Mouse (Mus musculus): ENCODE results near the gene Lrpap1. TPM values are rescaled to one million over a fixed set of nuclear protein-coding genes. Genes with fewer than 3 reads are reported as not detected.

The Lrpap1 gene
- polyA plus RNA-seq, 1 experiment from 2014 or later = 92.4 TPM

- peak within 1 kb of the TSS; percentile 83 for H3K27ac ChIP-seq
- H3K4me2 ChIP-seq = peak within 1 kb of the TSS; percentile 88
- H3K9ac ChIP-seq = peak within 1 kb of the TSS; percentile 62
- no peaks in the 10 kb centered on the region for H3K9me3 ChIP-seq (replicated peaks)
- peak; percentile 75 for ATAC-seq (replicated peaks; ENCODE audit: insufficient number of reproducible peaks, insufficient read depth, low FRiP score, low read depth)
- peaks cover 18% of the 10 kb centered on the region; the same call in 1 of the 2 replicates for H3K27me3 ChIP-seq
- peak within 1 kb of the TSS; percentile 60 for H3K4me3 ChIP-seq
- H3K4me1 ChIP-seq (replicated peaks) = peaks cover 51% of the 10 kb centered on the region
- no peaks in the 10 kb centered on the region for H3K36me3 ChIP-seq
- WGBS = under 1% methylated on average over 56 of the region's 74 CpGs
Observed at GRCm38 (mm10) chr5:35056604-35057432, 48.7 kb downstream of the Lrpap1 start, which contains the start of gene Dok7. Gene Dok7, plus strand, starts transcription at chr5:35056766.

- Histone ChIP-seq H3K27me3 (peaks cover 18% of the 10 kb centered on the region; the same call in 1 of the 2 replicates), H3K9ac (no peak overlapping the region), H3K27ac (no peak overlapping the region), H3K4me1 (replicated peaks) (peaks cover 42% of the 10 kb centered on the region), H3K9me3 (replicated peaks) (no peaks in the 10 kb centered on the region), H3K4me3 (no peak overlapping the region), H3K4me2 (no peak overlapping the region), H3K36me3 (no peaks in the 10 kb centered on the region)
- 56% methylated on average over 12 of the region's 12 CpGs for WGBS
- ATAC-seq (replicated peaks; ENCODE audit: insufficient number of reproducible peaks, insufficient read depth, low FRiP score, low read depth) = no peak
Observed at GRCm38 (mm10) chr5:35055076-35055475, 50.5 kb downstream of the Lrpap1 start.

GRCm38 (mm10) chr5:35054628-35055027, 50.9 kb downstream of the Lrpap1 start:
- H3K4me1 ChIP-seq (replicated peaks) = peaks cover 38% of the 10 kb centered on the region
- no peak overlapping the region for H3K27ac ChIP-seq
- H3K9ac ChIP-seq = no peak overlapping the region
- no peak overlapping the region for H3K4me2 ChIP-seq
- no peaks in the 10 kb centered on the region for H3K36me3 ChIP-seq
- H3K9me3 ChIP-seq (replicated peaks) = no peaks in the 10 kb centered on the region
- 93% methylated on average over 3 of the region's 3 CpGs for WGBS
- no peak for ATAC-seq (replicated peaks; ENCODE audit: insufficient number of reproducible peaks, insufficient read depth, low FRiP score, low read depth)
- H3K27me3 ChIP-seq = peaks cover 18% of the 10 kb centered on the region; the same call in 1 of the 2 replicates
- no peak overlapping the region for H3K4me3 ChIP-seq

DNA sequence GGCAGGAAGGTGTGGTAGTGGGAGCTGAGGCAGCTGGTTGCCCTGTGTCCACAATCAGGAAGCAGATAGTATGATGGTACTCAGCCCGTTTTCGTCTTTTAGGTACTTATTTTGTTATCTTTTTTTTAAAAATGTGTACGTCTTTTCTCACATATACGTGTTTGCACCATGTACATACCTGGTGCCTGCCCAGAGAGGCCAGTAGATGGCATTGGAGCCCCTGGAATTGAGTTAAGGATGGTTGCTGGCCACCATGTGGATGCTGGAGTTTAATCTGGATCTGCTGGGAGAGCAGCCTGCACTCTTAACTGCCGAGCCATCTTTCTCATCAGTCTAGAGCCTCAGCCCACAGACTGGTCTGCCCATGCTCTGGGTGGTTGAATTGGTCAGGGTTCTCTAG, 55.0 kb downstream of the Lrpap1 start:
- no peak for ATAC-seq (replicated peaks; ENCODE audit: insufficient number of reproducible peaks, insufficient read depth, low FRiP score, low read depth)
- H3K9ac ChIP-seq = no peak overlapping the region
- no peaks in the 10 kb centered on the region for H3K36me3 ChIP-seq
- H3K9me3 ChIP-seq (replicated peaks) = no peaks in the 10 kb centered on the region
- no peak overlapping the region for H3K4me2 ChIP-seq
- H3K27ac ChIP-seq = no peak overlapping the region
- 67% methylated on average over 5 of the region's 5 CpGs for WGBS
- H3K4me1 ChIP-seq (replicated peaks) = peaks cover 11% of the 10 kb centered on the region
- H3K27me3 ChIP-seq = no peaks in the 10 kb centered on the region
- H3K4me3 ChIP-seq = no peak overlapping the region

DNA sequence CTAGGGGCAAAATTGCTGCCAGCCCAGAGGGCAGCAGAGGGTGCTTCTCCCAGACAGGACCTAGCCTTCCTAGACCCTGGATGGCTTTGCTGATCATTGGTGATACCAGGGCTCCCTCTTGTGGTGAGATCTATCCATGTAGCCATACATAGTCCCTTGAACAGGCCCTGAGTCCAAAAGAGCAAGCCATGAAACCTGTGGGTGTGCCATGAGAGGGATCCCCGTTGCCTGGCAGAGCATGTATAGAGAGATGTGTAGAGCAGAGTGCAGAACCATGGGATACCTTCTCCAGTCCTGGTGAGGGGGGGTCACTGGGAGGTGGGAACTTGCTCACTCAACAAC, 62.5 kb downstream of the Lrpap1 start:
- WGBS = 32% methylated on average over 1 of the region's 1 CpGs
- no peaks in the 10 kb centered on the region for H3K36me3 ChIP-seq
- H3K4me1 ChIP-seq (replicated peaks) = peaks cover 4% of the 10 kb centered on the region; the same call in 1 of the 2 replicates

GRCm38 (mm10) chr5:35042431-35043109, 63.0 kb downstream of the Lrpap1 start:
- Histone ChIP-seq H3K4me1 (replicated peaks) (peaks cover 4% of the 10 kb centered on the region; the same call in 1 of the 2 replicates), H3K9ac (no peak overlapping the region), H3K27ac (no peak overlapping the region), H3K4me3 (no peak overlapping the region), H3K9me3 (replicated peaks) (no peaks in the 10 kb centered on the region), H3K4me2 (no peak overlapping the region), H3K36me3 (no peaks in the 10 kb centered on the region), H3K27me3 (no peaks in the 10 kb centered on the region)
- WGBS = 57% methylated on average over 10 of the region's 10 CpGs
- ATAC-seq (replicated peaks; ENCODE audit: insufficient number of reproducible peaks, insufficient read depth, low FRiP score, low read depth) = no peak

More for the DNA sequence above, 62.5 kb downstream of the Lrpap1 start:
- no peak overlapping the region for H3K4me2 ChIP-seq
- no peaks in the 10 kb centered on the region for H3K9me3 ChIP-seq (replicated peaks)
- no peaks in the 10 kb centered on the region for H3K27me3 ChIP-seq
- no peak overlapping the region for H3K27ac ChIP-seq
- no peak overlapping the region for H3K9ac ChIP-seq
- no peak overlapping the region for H3K4me3 ChIP-seq
- peak; percentile 76 for ATAC-seq (replicated peaks; ENCODE audit: insufficient number of reproducible peaks, insufficient read depth, low FRiP score, low read depth)

Other genes starting within 250 kb of the Lrpap1 start
- 0.27 TPM in 1 of 2 replicates, not detected in the other for gene Msantd1, start 197.8 kb downstream of the Lrpap1 start, polyA plus RNA-seq (2015; fragmentation: Nextera tagmentation; extraction: Ambion mirVana)
- 28.7 and 35.0 TPM in 2 replicates for gene Rgs12, start 156.3 kb downstream of the Lrpap1 start, polyA plus RNA-seq (2015; fragmentation: Nextera tagmentation; extraction: Ambion mirVana)
- 0.48 and 1.9 TPM in 2 replicates for gene Hgfac, start 64.3 kb downstream of the Lrpap1 start, polyA plus RNA-seq (2015; fragmentation: Nextera tagmentation; extraction: Ambion mirVana)
- 11.3 and 12.9 TPM in 2 replicates for gene Dok7, start 49.0 kb downstream of the Lrpap1 start, polyA plus RNA-seq (2015; fragmentation: Nextera tagmentation; extraction: Ambion mirVana)
- gene Adra2c, start 172.6 kb upstream of the Lrpap1 start, polyA plus RNA-seq (2015; fragmentation: Nextera tagmentation; extraction: Ambion mirVana) = 0.06 TPM in 1 of 2 replicates, not detected in the other

Data from heart, embryonic 15.5 days (tissue).